Mouse (Mus musculus) CD4-positive, CD25-positive, alpha-beta regulatory T cell (primary cell): Measurements from ENCODE around the gene Cyp3a16. TPM values are rescaled to one million over a fixed set of nuclear protein-coding genes. Genes with fewer than 3 reads are reported as not detected.

Experiments
- polyA plus RNA-seq: library from polyadenylated mRNA; unstranded; fragments of 100-300 nt; shearing (Covaris generic); gene quantifications from one replicate; pipeline ENCODE4 v1.2.1, GENCODE M21; 2017

The Cyp3a16 gene
- not detected for polyA plus RNA-seq

GRCm38 (mm10) chr5:145469623-145470022 lies at the start of gene Cyp3a16:
Gene Cyp3a16, minus strand, starts transcription at chr5:145469723.

Other genes with a start within 250 kb of the Cyp3a16 start
- gene Zfp655, start 238.0 kb downstream of the Cyp3a16 start, polyA plus RNA-seq, result 48.5 TPM
- gene Zscan25, start 189.2 kb downstream of the Cyp3a16 start, polyA plus RNA-seq, result 1.1 TPM
- gene Cyp3a57, start 124.4 kb downstream of the Cyp3a16 start, polyA plus RNA-seq, result not detected
- gene Cyp3a41b, start 115.0 kb upstream of the Cyp3a16 start, polyA plus RNA-seq, result not detected